Mouse (Mus musculus) hindbrain, embryonic 16.5 days (tissue): ENCODE results near the gene Ddx3x. TPM values are rescaled to one million over a fixed set of nuclear protein-coding genes. Genes with fewer than 3 reads are reported as not detected.

Experiments used
- ATAC-seq: fragments of 200-750 bp; cut with Nextera tagmentation; 2 replicates; pipeline ENCODE4 v1.8.0; 2017; ENCODE audit warnings: moderate TSS enrichment, moderate library complexity
- H3K27ac ChIP-seq: fragments of 300-500 bp; sonication (generic); 2 replicates; pipeline ENCODE4 v1.5.1; 2014; ENCODE audit warnings: low read depth, mild to moderate bottlenecking, control low read depth, low read length, moderate library complexity
- H3K27me3 ChIP-seq: fragments of 300-500 bp; sonication (generic); replicated peaks from 2 replicates; pipeline ENCODE4 v1.6.1; 2014; ENCODE audit warnings: low read length; ENCODE audit not compliant: control insufficient read depth, insufficient read depth
- H3K36me3 ChIP-seq: fragments of 300-500 bp; sonication (generic); 2 replicates; pipeline ENCODE4 v1.6.1; 2014; ENCODE audit warnings: mild to moderate bottlenecking, low read length, moderate library complexity, mixed read lengths; ENCODE audit not compliant: control insufficient read depth, insufficient read depth
- H3K4me1 ChIP-seq: fragments of 300-500 bp; sonication (generic); 2 replicates; pipeline ENCODE4 v1.6.1; 2014; ENCODE audit warnings: low read depth, low read length; ENCODE audit not compliant: control insufficient read depth, insufficient read depth
- H3K4me2 ChIP-seq: fragments of 300-500 bp; sonication (generic); 2 replicates; pipeline ENCODE4 v1.6.1; 2014; ENCODE audit warnings: mild to moderate bottlenecking, low read length, control low read depth, moderate library complexity
- H3K4me3 ChIP-seq: fragments of 300-500 bp; sonication (generic); 2 replicates; pipeline ENCODE4 v1.5.1; 2014; ENCODE audit warnings: mild to moderate bottlenecking, low read length, control low read depth, moderate library complexity
- H3K9ac ChIP-seq: fragments of 300-500 bp; sonication (generic); 2 replicates; pipeline ENCODE4 v1.6.1; 2014; ENCODE audit warnings: low read depth, mild to moderate bottlenecking, control low read depth, low read length, moderate library complexity
- H3K9me3 ChIP-seq: fragments of 300-500 bp; sonication (generic); 2 replicates; pipeline ENCODE4 v1.6.1; 2014; ENCODE audit warnings: mild to moderate bottlenecking, low read length, moderate library complexity; ENCODE audit not compliant: control insufficient read depth
- WGBS: fragments of 180-500 bp; shearing (Covaris S2); extraction: QIAGEN DNeasy Blood & Tissue Kit; methylation state at CpG from one replicate; pipeline ENCODE4 v1.1.7; 2014; 5-methylcytosine and 5-hydroxymethylcytosine counted together
- polyA plus RNA-seq: library from polyadenylated mRNA; unstranded; fragments of >200 nt; fragmentation: Nextera tagmentation; extraction: Ambion mirVana; gene quantifications from 2 replicates; pipeline ENCODE4 v1.2.1, GENCODE M21; 2015

Gene Ddx3x
- polyA plus RNA-seq, 1 experiment from 2014 or later: 90.9 TPM

GRCm38 (mm10) chrX:13275519-13276137 lies 5.1 kb upstream of the Ddx3x start:
- Histone ChIP-seq H3K4me3 (no peak overlapping the region), H3K27me3 (peaks cover 2% of the 10 kb centered on the region; the same call in 1 of the 2 replicates), H3K36me3 (no peaks in the 10 kb centered on the region), H3K4me2 (no peak overlapping the region), H3K9me3 (no peaks in the 10 kb centered on the region), H3K9ac (no peak overlapping the region), H3K27ac (no peak overlapping the region), H3K4me1 (0 out of 2 replicates have a peak, but pooled peaks cover 2% of the 10 kb centered on the region)
- no peak for ATAC-seq
- 61% methylated on average over 6 of the region's 6 CpGs for WGBS

- H3K27me3 ChIP-seq: peaks cover 2% of the 10 kb centered on the region; the same call in 1 of the 2 replicates
- no peaks in the 10 kb centered on the region for H3K9me3 ChIP-seq
- H3K4me2 ChIP-seq: no peak overlapping the region
- H3K4me1 ChIP-seq: peaks cover 8% of the 10 kb centered on the region
- ATAC-seq: no peak
- peak overlapping the region; percentile 51; the same call in 1 of the 2 replicates for H3K27ac ChIP-seq
- no peak overlapping the region for H3K9ac ChIP-seq
- WGBS: 81% methylated on average over 17 of the region's 17 CpGs
- H3K36me3 ChIP-seq: no peaks in the 10 kb centered on the region
- H3K4me3 ChIP-seq: no peak overlapping the region
These were observed 1.8 kb upstream of the Ddx3x start for GRCm38 (mm10) chrX:13278996-13279395.

- Histone ChIP-seq H3K4me3 (peak overlapping the region; percentile 84), H3K9me3 (no peaks in the 10 kb centered on the region), H3K4me2 (peak overlapping the region; percentile 72), H3K27me3 (peaks cover 2% of the 10 kb centered on the region; the same call in 1 of the 2 replicates), H3K4me1 (peaks cover 11% of the 10 kb centered on the region), H3K9ac (peak overlapping the region; percentile 98), H3K27ac (peak overlapping the region; percentile 98), H3K36me3 (no peaks in the 10 kb centered on the region)
- ATAC-seq: no peak; the same call in 1 of the 2 replicates
- 5% methylated on average over 11 of the region's 14 CpGs for WGBS
These were observed 747 bp upstream of the Ddx3x start for GRCm38 (mm10) chrX:13280037-13280408.

GRCm38 (mm10) chrX:13281329-13282088 lies 739 bp downstream of the Ddx3x start:
- peak overlapping the region; percentile 72 for H3K4me2 ChIP-seq
- H3K9me3 ChIP-seq: no peaks in the 10 kb centered on the region
- no peaks in the 10 kb centered on the region for H3K27me3 ChIP-seq
- ATAC-seq: peak; percentile 71
- peak overlapping the region; percentile 84 for H3K4me3 ChIP-seq
- H3K9ac ChIP-seq: peak overlapping the region; percentile 98
- H3K36me3 ChIP-seq: no peaks in the 10 kb centered on the region
- peak overlapping the region; percentile 98 for H3K27ac ChIP-seq
- H3K4me1 ChIP-seq: peaks cover 14% of the 10 kb centered on the region
- WGBS: under 1% methylated on average over 21 of the region's 89 CpGs

GRCm38 (mm10) chrX:13282089-13282850 lies 1.5 kb downstream of the Ddx3x start:
- Histone ChIP-seq H3K4me1 (peaks cover 14% of the 10 kb centered on the region), H3K4me3 (peak overlapping the region; percentile 84), H3K9ac (peak overlapping the region; percentile 98), H3K4me2 (peak overlapping the region; percentile 57), H3K27ac (peak overlapping the region; percentile 98), H3K9me3 (no peaks in the 10 kb centered on the region), H3K36me3 (peaks cover 3% of the 10 kb centered on the region; the same call in 1 of the 2 replicates), H3K27me3 (no peaks in the 10 kb centered on the region)
- 8% methylated on average over 16 of the region's 16 CpGs for WGBS
- no peak for ATAC-seq

GRCm38 (mm10) chrX:13285772-13286171 lies 5.0 kb downstream of the Ddx3x start:
- Histone ChIP-seq H3K4me1 (peaks cover 12% of the 10 kb centered on the region), H3K36me3 (peaks cover 23% of the 10 kb centered on the region), H3K27ac (no peak overlapping the region), H3K27me3 (no peaks in the 10 kb centered on the region), H3K9ac (no peak overlapping the region), H3K4me3 (no peak overlapping the region), H3K4me2 (no peak overlapping the region), H3K9me3 (no peaks in the 10 kb centered on the region)
- 75% methylated on average over 4 of the region's 4 CpGs for WGBS
- ATAC-seq: no peak

GRCm38 (mm10) chrX:13294505-13295228 lies 13.9 kb downstream of the Ddx3x start:
- Histone ChIP-seq H3K4me1 (no peaks in the 10 kb centered on the region), H3K4me2 (no peak overlapping the region), H3K9me3 (no peaks in the 10 kb centered on the region), H3K27me3 (no peaks in the 10 kb centered on the region), H3K27ac (no peak overlapping the region), H3K9ac (no peak overlapping the region), H3K36me3 (peaks cover 10% of the 10 kb centered on the region), H3K4me3 (no peak overlapping the region)
- peak; percentile 58; the same call in 1 of the 2 replicates for ATAC-seq
- WGBS: 47% methylated on average over 6 of the region's 6 CpGs

GRCm38 (mm10) chrX:13295229-13295571 lies 14.4 kb downstream of the Ddx3x start:
- H3K9me3 ChIP-seq: no peaks in the 10 kb centered on the region
- no peak overlapping the region for H3K4me3 ChIP-seq
- no peak overlapping the region for H3K27ac ChIP-seq
- no peaks in the 10 kb centered on the region for H3K4me1 ChIP-seq
- H3K27me3 ChIP-seq: no peaks in the 10 kb centered on the region
- no peak for ATAC-seq
- peaks cover 8% of the 10 kb centered on the region for H3K36me3 ChIP-seq
- H3K9ac ChIP-seq: no peak overlapping the region
- H3K4me2 ChIP-seq: no peak overlapping the region
